Mouse (Mus musculus) embryo, embryonic 10 days (tissue): ENCODE measurements around the gene Hoxa13.

ENCODE experiments used
- DNase-seq: peaks from one replicate; pipeline ENCODE4 v3.0.0-alpha.2; 2015; ENCODE audit warnings: low spot score

Gene Hoxa13

GRCm38 (mm10) chr6:52211170-52211935 is 49.3 kb downstream of the Hoxa13 start:
- DNase-seq: peak; percentile 87

GRCm38 (mm10) chr6:52209685-52210046 is 51.0 kb downstream of the Hoxa13 start:
- DNase-seq: no peak

DNA sequence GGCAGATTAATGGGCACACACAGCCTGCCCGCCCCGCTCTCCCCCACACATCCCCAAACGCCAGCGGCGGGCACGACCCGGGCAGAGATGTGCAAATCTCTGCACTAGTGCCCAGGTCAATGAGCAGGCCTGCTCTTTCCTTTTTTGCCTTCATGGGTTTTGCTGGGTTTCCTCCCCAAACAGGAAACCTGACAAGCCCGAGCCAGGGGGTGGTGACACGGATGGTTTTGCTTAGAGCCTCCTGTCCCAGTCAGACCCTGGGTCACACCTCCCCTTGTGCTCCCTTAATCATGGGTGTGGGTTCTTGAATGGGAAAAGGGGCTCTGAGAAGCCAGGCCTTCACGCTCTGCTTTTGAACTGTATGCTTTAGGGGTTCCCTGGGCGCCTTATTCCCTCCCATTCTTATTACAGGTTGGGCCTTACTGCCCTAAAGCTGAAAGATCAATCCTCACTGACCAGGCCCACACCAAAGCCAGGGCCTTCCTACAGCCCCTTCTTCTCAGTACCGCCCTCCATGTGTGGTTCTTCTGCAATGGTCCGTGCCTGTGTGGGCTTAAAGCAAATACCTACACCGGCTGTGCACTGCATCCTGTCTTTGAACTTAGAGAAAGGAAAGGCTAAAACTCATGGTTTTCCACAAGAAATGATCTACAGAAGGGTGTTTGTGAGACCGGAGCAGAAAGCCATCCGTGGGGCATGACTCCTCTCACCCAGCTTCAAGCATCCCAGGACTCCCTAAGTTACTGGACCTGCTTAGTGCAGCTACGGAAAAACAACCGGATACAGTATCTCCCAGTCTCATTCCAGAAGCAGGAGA is 51.6 kb downstream of the Hoxa13 start:
- DNase-seq: no peak

GRCm38 (mm10) chr6:52208072-52208867 is 52.4 kb downstream of the Hoxa13 start, which contains the start of gene Hoxa6:
Gene Hoxa6 (minus strand): TSS chr6:52208722.
- no peak for DNase-seq
